Mouse (Mus musculus) myocyte (in vitro differentiated cells): ENCODE measurements at regions not wholly inside any gene's neighbourhood (a gene's known extent, or its start where the extent isn't known, plus 50 kb on each side); places are given as distances from the start of the nearest gene placed in this dataset.
"Not testable (repeated sequence)": the region's sequence is repeated elsewhere in the genome, so short reads cannot be mapped to it uniquely, and the experiment has no call there.

Experiments used
- H3K27me3 ChIP-seq: one replicate; pipeline ENCODE4 v1.6.1; 2011; ENCODE audit not compliant: control insufficient read depth, insufficient read depth, insufficient read length
- H3K36me3 ChIP-seq: one replicate; pipeline ENCODE4 v1.6.1; 2011; ENCODE audit not compliant: control insufficient read depth, insufficient read depth
- H3K4me2 ChIP-seq: one replicate; pipeline ENCODE4 v1.6.1; 2011; ENCODE audit warnings: low read depth, control low read depth
- H3K4me3 ChIP-seq: one replicate; pipeline ENCODE4 v1.5.1; 2011; ENCODE audit warnings: mild to moderate bottlenecking, control low read depth, moderate library complexity
- H3K79me2 ChIP-seq: one replicate; pipeline ENCODE4 v1.6.1; 2011; ENCODE audit not compliant: control insufficient read depth, insufficient read depth
- H3ac ChIP-seq: one replicate; pipeline ENCODE4 v1.6.1; 2011; ENCODE audit not compliant: control insufficient read depth, insufficient read length
- CEBPB ChIP-seq: IDR thresholded peaks from 2 replicates; pipeline ENCODE4 v1.6.1; 2011; ENCODE audit warnings: mild to moderate bottlenecking, moderate library complexity; ENCODE audit not compliant: poor library complexity, insufficient read depth, severe bottlenecking
- E2F4 ChIP-seq: IDR thresholded peaks from one replicate; pipeline ENCODE4 v1.6.1; 2011; ENCODE audit warnings: mild to moderate bottlenecking, control low read depth, moderate library complexity; ENCODE audit not compliant: insufficient read depth
- MAX ChIP-seq: IDR thresholded peaks from one replicate; pipeline ENCODE4 v1.6.1; 2011; ENCODE audit warnings: low read depth, mild to moderate bottlenecking, control low read depth
- MYOD1 ChIP-seq, 3 experiments: IDR thresholded peaks; one replicate each; pipeline ENCODE4 v1.6.1; 2011; ENCODE audit warnings: control low read depth in 2 of 3, low read depth in 2 of 3, mild to moderate bottlenecking in 2 of 3, moderate library complexity in 1 of 3; ENCODE audit not compliant: insufficient read length in 2 of 3, control insufficient read depth in 1 of 3
- MYOG ChIP-seq, 3 experiments: IDR thresholded peaks; one replicate each; pipeline ENCODE4 v1.6.1; 2011; ENCODE audit warnings: control low read depth in 2 of 3, low read depth in 2 of 3, mild to moderate bottlenecking in 2 of 3; ENCODE audit not compliant: insufficient read length in 2 of 3, control insufficient read depth in 1 of 3, insufficient read depth in 1 of 3
- POLR2A ChIP-seq: IDR thresholded peaks from one replicate; pipeline ENCODE4 v1.6.1; 2011; ENCODE audit warnings: low read depth, mild to moderate bottlenecking, control low read depth, moderate library complexity; ENCODE audit not compliant: insufficient read length
- POLR2AphosphoS2 ChIP-seq: IDR thresholded peaks from one replicate; pipeline ENCODE4 v1.6.1; 2011; ENCODE audit warnings: low read depth, control low read depth; ENCODE audit not compliant: insufficient read length
- REST ChIP-seq: IDR thresholded peaks from one replicate; pipeline ENCODE4 v1.6.1; 2011; ENCODE audit warnings: mild to moderate bottlenecking, control low read depth, moderate library complexity; ENCODE audit not compliant: insufficient read depth, insufficient read length
- SRF ChIP-seq: IDR thresholded peaks from one replicate; pipeline ENCODE4 v1.6.1; 2011; ENCODE audit warnings: low read depth; ENCODE audit not compliant: control insufficient read depth, insufficient read length
- TCF12 ChIP-seq: IDR thresholded peaks from one replicate; pipeline ENCODE4 v1.6.1; 2011; ENCODE audit warnings: mild to moderate bottlenecking, control low read depth; ENCODE audit not compliant: poor library complexity, insufficient read depth, severe bottlenecking
- TCF3 ChIP-seq: IDR thresholded peaks from one replicate; pipeline ENCODE4 v1.6.1; 2011; ENCODE audit warnings: low read depth, control low read depth; ENCODE audit not compliant: insufficient read length
- USF1 ChIP-seq: IDR thresholded peaks from one replicate; pipeline ENCODE4 v1.6.1; 2011; ENCODE audit warnings: low read depth, mild to moderate bottlenecking, control low read depth, moderate library complexity

DNA sequence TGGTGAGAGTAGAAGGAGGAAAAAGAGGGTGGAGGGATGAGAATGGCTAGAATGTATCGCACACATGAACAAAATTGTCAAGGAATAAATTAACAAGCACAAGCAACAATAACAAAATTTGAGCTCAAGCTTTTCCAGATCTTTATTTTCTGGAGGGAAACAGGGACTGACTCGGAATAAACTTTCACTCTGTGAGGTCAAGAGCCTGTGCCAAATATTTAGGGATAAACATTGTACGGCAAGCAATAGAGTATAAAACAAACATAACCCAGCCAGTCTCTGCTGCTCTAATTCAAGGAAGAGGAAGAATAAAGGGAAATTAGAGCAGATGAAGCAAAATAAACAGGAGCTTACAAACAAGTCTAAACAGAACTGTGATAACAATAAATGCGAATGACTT lies 78.3 kb downstream of the Gm13691 start:
- H3K4me3 ChIP-seq = no peak overlapping the region
- no peaks in the 10 kb centered on the region for H3K36me3 ChIP-seq
- no peak overlapping the region for H3ac ChIP-seq
- no peaks in the 10 kb centered on the region for H3K79me2 ChIP-seq
- TF ChIP-seq MYOG (IDR thresholded peaks at IDR 0.05; ENCODE audit: control insufficient read depth in 1 of 3, insufficient read depth in 1 of 3, insufficient read length in 2 of 3, low read depth in 2 of 3) (no peak), SRF (no peak), E2F4 (no peak), POLR2AphosphoS2 (no peak), USF1 (no peak), MAX (no peak)
- H3K27me3 ChIP-seq = no peaks in the 10 kb centered on the region
- H3K4me2 ChIP-seq = no peak overlapping the region

DNA sequence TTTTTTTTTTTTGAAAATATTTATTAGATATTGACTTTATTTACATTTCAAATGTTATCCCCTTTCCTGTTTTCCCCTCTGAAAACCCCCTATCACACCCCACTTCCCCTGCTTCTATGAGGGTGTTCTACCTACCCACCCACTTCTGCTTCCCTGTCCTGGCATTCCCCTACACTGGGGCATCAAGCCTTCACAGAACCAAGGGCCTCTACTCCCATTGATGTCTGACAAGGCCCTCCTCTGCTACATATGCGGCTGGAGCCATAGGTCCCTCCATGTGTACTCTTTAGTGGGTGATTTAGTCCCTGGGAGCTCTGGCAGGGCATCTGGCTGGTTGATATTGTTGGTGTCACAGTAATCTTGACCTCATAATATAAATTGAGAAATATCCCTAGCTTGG lies 79.1 kb downstream of the Gm13691 start:
- H3K4me2 ChIP-seq, H3K4me3 ChIP-seq, H3K79me2 ChIP-seq, H3K27me3 ChIP-seq, H3K36me3 ChIP-seq, H3ac ChIP-seq: not testable (repeated sequence)

DNA sequence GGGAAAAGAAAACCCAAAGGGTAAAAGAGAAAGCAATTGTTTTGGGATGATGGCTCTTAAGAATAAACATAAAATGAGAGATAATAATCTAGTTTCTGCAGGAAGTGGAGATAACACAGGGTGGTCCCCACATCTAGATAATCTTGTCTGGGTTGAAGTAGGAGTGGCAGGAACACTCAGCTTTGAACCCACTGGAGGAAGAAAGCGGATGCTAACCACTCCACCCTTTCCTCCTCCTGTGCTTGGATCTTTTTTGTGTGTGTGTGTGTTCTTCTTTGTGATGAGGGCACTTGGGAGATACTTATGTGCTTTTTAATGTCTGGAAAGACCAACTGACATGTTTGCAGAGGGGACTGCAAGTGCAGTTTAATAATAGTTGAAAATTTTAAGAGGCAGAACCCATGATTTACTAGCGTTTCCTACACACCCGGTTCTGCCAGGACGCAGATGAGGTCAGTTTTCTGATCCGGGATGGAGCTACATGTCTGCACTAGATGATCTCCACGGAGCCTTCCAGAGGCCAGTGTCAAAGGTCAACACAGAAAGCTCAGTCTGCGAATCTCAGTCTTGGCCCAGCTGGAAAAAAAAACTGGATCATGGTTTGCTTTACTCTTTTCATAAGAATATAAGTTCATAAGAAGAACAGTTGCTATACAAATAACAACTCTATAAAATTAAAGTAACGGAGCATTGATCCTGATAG lies 82.7 kb downstream of the Gm13691 start:
- H3K4me3 ChIP-seq = no peak overlapping the region
- no peaks in the 10 kb centered on the region for H3K27me3 ChIP-seq
- no peak overlapping the region for H3K4me2 ChIP-seq
- no peaks in the 10 kb centered on the region for H3K36me3 ChIP-seq
- no peaks in the 10 kb centered on the region for H3K79me2 ChIP-seq
- no peak overlapping the region for H3ac ChIP-seq
- TF ChIP-seq POLR2AphosphoS2 (no peak), TCF12 (no peak), E2F4 (no peak), TCF3 (no peak), MYOD1 (IDR thresholded peaks at IDR 0.05; ENCODE audit: control insufficient read depth in 1 of 3, insufficient read length in 2 of 3, low read depth in 2 of 3) (no peak), POLR2A (no peak), REST (no peak), MAX (no peak), MYOG (IDR thresholded peaks at IDR 0.05; ENCODE audit: control insufficient read depth in 1 of 3, insufficient read depth in 1 of 3, insufficient read length in 2 of 3, low read depth in 2 of 3) (no peak)

DNA sequence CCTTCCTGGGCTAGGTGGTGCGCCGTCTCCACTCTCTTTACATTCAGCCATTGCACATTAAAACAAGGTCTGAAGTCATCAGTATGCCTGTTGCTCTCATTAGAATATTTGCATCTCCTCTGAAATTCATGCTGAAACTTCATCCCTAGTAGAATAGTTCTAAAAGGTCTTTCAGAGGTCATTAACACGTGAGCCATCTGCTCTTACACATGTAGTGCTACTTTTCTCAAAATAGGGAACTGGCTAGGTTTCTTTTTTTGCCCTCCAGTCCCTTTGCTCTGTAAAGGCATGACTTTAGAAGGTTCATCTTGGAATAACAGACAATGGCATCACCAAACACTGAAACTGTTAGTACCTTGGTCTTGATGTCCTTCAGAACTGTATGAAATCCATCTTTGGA lies 85.6 kb downstream of the Gm13691 start:
- no peak overlapping the region for H3ac ChIP-seq
- no peak overlapping the region for H3K4me3 ChIP-seq
- no peaks in the 10 kb centered on the region for H3K79me2 ChIP-seq
- no peaks in the 10 kb centered on the region for H3K27me3 ChIP-seq
- no peak for TF ChIP-seq MYOD1 (IDR thresholded peaks at IDR 0.05; ENCODE audit: control insufficient read depth in 1 of 3, insufficient read length in 2 of 3, low read depth in 2 of 3)
- no peak for TF ChIP-seq E2F4
- no peak for TF ChIP-seq MAX
- TF ChIP-seq MYOG (IDR thresholded peaks at IDR 0.05; ENCODE audit: control insufficient read depth in 1 of 3, insufficient read depth in 1 of 3, insufficient read length in 2 of 3, low read depth in 2 of 3) = no peak
- TF ChIP-seq REST = no peak
- TF ChIP-seq POLR2AphosphoS2 = no peak
- no peak for TF ChIP-seq SRF
- no peak overlapping the region for H3K4me2 ChIP-seq
- no peaks in the 10 kb centered on the region for H3K36me3 ChIP-seq

DNA sequence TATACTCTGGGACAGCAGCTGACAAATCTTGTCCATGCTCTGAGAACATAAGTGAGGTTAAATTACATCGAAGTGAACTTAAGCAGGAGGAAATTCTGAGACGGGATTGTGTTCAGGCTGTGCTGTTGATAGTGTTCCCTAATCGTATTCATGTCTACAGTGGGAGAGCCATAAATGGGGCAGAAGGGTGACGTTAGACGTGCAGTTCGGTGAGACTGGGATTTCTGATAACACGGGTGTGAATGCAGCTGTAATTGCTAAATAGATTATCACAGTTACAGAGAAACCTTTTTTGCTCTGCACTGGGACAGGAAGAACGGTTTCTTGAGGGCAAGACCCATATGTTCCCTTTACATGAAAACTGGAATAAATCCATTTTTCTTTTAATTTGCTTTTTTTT lies 88.9 kb downstream of the Gm13691 start:
- no peaks in the 10 kb centered on the region for H3K79me2 ChIP-seq

DNA sequence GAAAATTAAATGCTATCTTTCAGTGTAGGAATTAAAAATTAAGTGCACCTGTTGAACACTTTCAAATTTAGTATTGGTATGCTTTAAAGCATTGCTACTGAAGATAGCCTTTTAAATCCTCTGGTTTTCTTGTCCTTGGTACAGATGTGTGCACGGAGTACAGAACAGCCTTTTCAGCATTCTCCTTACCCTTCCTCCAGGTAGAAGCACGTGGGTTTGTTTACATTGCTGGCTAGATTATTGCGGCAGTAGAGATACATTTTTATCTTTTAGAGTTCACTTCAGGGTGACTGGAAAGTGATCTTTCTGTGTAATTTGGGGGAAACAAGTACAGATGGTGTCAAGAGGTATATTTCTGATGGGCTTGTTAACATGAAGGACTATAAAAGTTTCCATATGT lies 89.9 kb downstream of the Gm13691 start:
- no peaks in the 10 kb centered on the region for H3K27me3 ChIP-seq
- H3K4me3 ChIP-seq = no peak overlapping the region
- no peaks in the 10 kb centered on the region for H3K36me3 ChIP-seq
- no peak overlapping the region for H3ac ChIP-seq
- no peak for TF ChIP-seq E2F4
- no peak for TF ChIP-seq TCF3
- no peak for TF ChIP-seq POLR2A
- no peak for TF ChIP-seq TCF12
- no peak for TF ChIP-seq POLR2AphosphoS2
- TF ChIP-seq SRF = no peak
- TF ChIP-seq CEBPB = no peak
- H3K79me2 ChIP-seq = no peaks in the 10 kb centered on the region
- no peak overlapping the region for H3K4me2 ChIP-seq

More for the DNA sequence above, 88.9 kb downstream of the Gm13691 start:
- H3K27me3 ChIP-seq = no peaks in the 10 kb centered on the region
- H3K4me2 ChIP-seq = no peak overlapping the region
- no peak for TF ChIP-seq MAX
- no peak for TF ChIP-seq SRF
- TF ChIP-seq TCF3 = no peak
- no peaks in the 10 kb centered on the region for H3K36me3 ChIP-seq
- H3K4me3 ChIP-seq = no peak overlapping the region
- no peak overlapping the region for H3ac ChIP-seq
